ENCODE assay signal across 9 mouse cellular contexts in the genomic region with DNA sequence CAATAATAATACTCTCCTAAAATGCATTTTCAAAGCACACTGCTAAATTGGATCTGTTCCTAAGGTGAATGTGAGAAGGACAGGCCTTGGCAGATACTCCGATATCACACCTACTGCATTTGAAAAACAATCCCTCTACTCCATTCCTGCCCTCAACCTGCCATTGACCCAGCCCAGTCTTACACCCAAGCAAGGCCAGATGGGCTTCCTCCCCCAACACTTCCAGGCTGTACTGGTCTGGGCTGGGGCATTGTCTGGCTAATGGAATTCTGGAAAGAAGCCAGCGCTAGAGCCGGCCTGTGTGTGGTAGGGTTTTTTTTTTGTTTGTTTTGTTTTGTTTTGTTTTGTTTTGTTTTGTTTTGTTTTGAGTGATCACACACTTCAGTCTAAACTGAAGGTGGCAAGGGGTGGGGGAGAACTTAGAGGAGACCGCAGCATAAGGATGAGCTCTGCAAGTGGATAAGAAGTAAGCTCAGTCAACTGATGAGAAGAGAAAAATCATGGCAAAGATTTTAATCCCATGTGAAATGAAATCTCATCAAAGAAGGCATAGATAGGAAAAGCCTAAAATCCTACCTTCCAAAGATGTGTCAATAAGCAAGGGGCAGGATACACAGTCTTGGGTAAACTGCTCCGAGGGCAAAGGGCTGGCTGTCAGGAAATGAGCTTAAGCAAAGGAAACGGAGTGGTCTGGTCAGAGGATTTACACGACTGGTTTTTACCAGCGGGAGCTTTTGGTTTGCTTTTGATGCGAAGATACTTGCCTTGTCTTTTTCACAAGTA. TPM values are rescaled to one million over a fixed set of nuclear protein-coding genes. Genes with fewer than 3 reads are reported as not detected.
A peak's percentile ranks its signal among the peaks of the same experiment; 100 is the strongest.
DNase-seq lines count a peak whose midpoint lies in the region; ATAC-seq lines count a peak whose summit lies in the region.
"Had no signal": no experiment of that assay in that cellular context is flagged by ENCODE, and none has a peak within 500 bp of the region (broad histone marks: within the 10 kb centered on the region; RNA-seq: fewer than 3 reads in every experiment).

No protein-coding gene starts in this region.

- peak; percentile 71 for ATAC-seq in kidney, embryonic 14.5 days (ENCODE audit: low FRiP score, low TSS enrichment)
- ATAC-seq in neural tube, embryonic 12.5 days (ENCODE audit: low FRiP score, low read depth) = peak; percentile 82

- H3K4me2 ChIP-seq in kidney, embryonic 14.5 days (replicated peaks; ENCODE audit: low read depth, low read length) = no peak overlapping the region
- 0 out of 2 replicates have a peak overlapping the region, but pooled peaks have one; percentile 14 for H3K4me2 ChIP-seq in neural tube, embryonic 12.5 days (replicated peaks)
- H3K4me2 ChIP-seq: stomach, embryonic 15.5 days had no signal

- no peaks in the 10 kb centered on the region for H3K4me1 ChIP-seq in kidney, embryonic 14.5 days (ENCODE audit: control insufficient read depth, insufficient read depth, low read length)
- no peaks in the 10 kb centered on the region for H3K4me1 ChIP-seq in heart, embryonic 10.5 days
- peaks cover 6% of the 10 kb centered on the region; the same call in 1 of the 2 replicates for H3K4me1 ChIP-seq in neural tube, embryonic 12.5 days
- H3K4me1 ChIP-seq: stomach, embryonic 15.5 days had no signal

- DNase-seq in kidney, adult 8-10 months = no peak
- DNase-seq in heart, embryonic 10.5 days (ENCODE audit: low spot score) = no peak
- DNase-seq in kidney, postnatal 36 days = peak; percentile 26 to 31
- DNase-seq in cerebellum, adult 8-10 months = no peak
- no peak for DNase-seq in thymus, postnatal 25 days
- DNase-seq in right cerebral cortex, postnatal 14 days = no peak

- no peak overlapping the region for H3K27ac ChIP-seq in kidney, embryonic 14.5 days (ENCODE audit: low read depth, low read length)
- H3K27ac ChIP-seq in heart, embryonic 10.5 days = 0 out of 2 replicates have a peak overlapping the region, but pooled peaks have one; percentile 52
- no peak overlapping the region for H3K27ac ChIP-seq in neural tube, embryonic 12.5 days
- H3K27ac ChIP-seq: stomach, embryonic 15.5 days had no signal

- H3K9me3 ChIP-seq in kidney, embryonic 14.5 days (ENCODE audit: control insufficient read depth, low read length) = no peaks in the 10 kb centered on the region
- H3K9me3 ChIP-seq in heart, embryonic 10.5 days = no peaks in the 10 kb centered on the region
- no peaks in the 10 kb centered on the region for H3K9me3 ChIP-seq in neural tube, embryonic 12.5 days
- H3K9me3 ChIP-seq: stomach, embryonic 15.5 days had no signal

- 15% methylated on average over 9 of the region's 9 CpGs for WGBS in kidney, embryonic 14.5 days
- 19% methylated on average over 9 of the region's 9 CpGs for WGBS in heart, embryonic 10.5 days
- 20% methylated on average over 9 of the region's 9 CpGs for WGBS in neural tube, embryonic 12.5 days

- H3K9ac ChIP-seq in kidney, embryonic 14.5 days (ENCODE audit: low read depth, low read length) = no peak overlapping the region
- H3K9ac ChIP-seq in neural tube, embryonic 12.5 days = no peak overlapping the region
- H3K9ac ChIP-seq: stomach, embryonic 15.5 days had no signal

- H3K27me3 ChIP-seq in kidney, embryonic 14.5 days (ENCODE audit: control insufficient read depth, insufficient read depth, low read length) = no peaks in the 10 kb centered on the region
- no peaks in the 10 kb centered on the region for H3K27me3 ChIP-seq in heart, embryonic 10.5 days (ENCODE audit: insufficient read depth, poor library complexity, severe bottlenecking)
- no peaks in the 10 kb centered on the region for H3K27me3 ChIP-seq in neural tube, embryonic 12.5 days (replicated peaks)
- H3K27me3 ChIP-seq: stomach, embryonic 15.5 days had no signal

- no peaks in the 10 kb centered on the region for H3K36me3 ChIP-seq in kidney, embryonic 14.5 days (ENCODE audit: control insufficient read depth, insufficient read depth, low read length)
- H3K36me3 ChIP-seq in heart, embryonic 10.5 days = no peaks in the 10 kb centered on the region
- no peaks in the 10 kb centered on the region for H3K36me3 ChIP-seq in neural tube, embryonic 12.5 days
- H3K36me3 ChIP-seq: stomach, embryonic 15.5 days had no signal

- H3K4me3 ChIP-seq in kidney, embryonic 14.5 days (ENCODE audit: low read length) = no peak overlapping the region
- no peak overlapping the region for H3K4me3 ChIP-seq in heart, embryonic 10.5 days
- no peak overlapping the region for H3K4me3 ChIP-seq in neural tube, embryonic 12.5 days
- H3K4me3 ChIP-seq: stomach, embryonic 15.5 days had no signal

RNA-seq across cellular contexts. Expression of gene Arl4a, which starts 39.6 kb away (rescaled TPM):
- 48.1 and 50.2 TPM in 2 replicates for polyA plus RNA-seq in kidney, embryonic 14.5 days (2014; fragmentation: Nextera tagmentation; extraction: Ambion mirVana)
- 29.0 and 31.1 TPM in 2 replicates for polyA plus RNA-seq in heart, embryonic 10.5 days (2016; fragmentation: Nextera tagmentation; extraction: Ambion mirVana)
- 113 and 126 TPM in 2 replicates for polyA plus RNA-seq in neural tube, embryonic 12.5 days (2016; fragmentation: Nextera tagmentation; extraction: Ambion mirVana)

Comparison
In these comparisons a context has a peak if more than half of its experiments do, and no peak if none do; other contexts are left out.
1. DNase-seq: peak in kidney, postnatal 36 days (2 of 2); none in kidney, adult 8-10 months (0 of 2), heart, embryonic 10.5 days (single experiment), cerebellum, adult 8-10 months (single experiment), thymus, postnatal 25 days (single experiment) and right cerebral cortex, postnatal 14 days (single experiment).